Mouse (Mus musculus): ENCODE measurements around the gene Met.

DNA sequence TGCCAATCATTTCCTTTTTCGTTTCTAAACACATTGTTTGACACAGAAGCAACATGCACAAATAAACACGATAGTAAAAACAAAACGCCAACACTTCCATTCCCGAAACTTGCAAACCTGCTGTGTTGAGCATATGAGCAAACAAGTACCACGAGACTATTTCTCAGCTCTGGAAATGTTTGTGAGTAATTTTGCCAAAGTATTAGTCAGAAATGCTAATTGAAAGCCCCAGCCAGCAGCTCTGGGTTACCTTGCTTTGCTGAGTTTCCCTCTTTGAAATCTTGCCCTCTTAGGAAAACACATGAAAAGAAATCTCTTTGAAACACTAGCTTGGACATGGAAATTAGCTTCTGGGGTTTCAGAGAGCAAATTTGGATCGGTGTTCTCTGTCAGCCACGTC lies 45.4 kb upstream of the Met start:
- TF ChIP-seq POLR2A (IDR thresholded peaks at IDR 0.05; ENCODE audit: low read depth, low read length) (no peak), CTCF (IDR thresholded peaks at IDR 0.05; ENCODE audit: extremely low read depth, insufficient read depth, insufficient read length, insufficient replicate concordance) (no peak)
